Mouse (Mus musculus) liver, embryonic 14.5 days (tissue): Measurements from ENCODE around the gene Cdca7l. TPM values are rescaled to one million over a fixed set of nuclear protein-coding genes. Genes with fewer than 3 reads are reported as not detected.

Experiments
- ATAC-seq: fragments of 200-750 bp; cut with Nextera tagmentation; 2 replicates; pipeline ENCODE4 v1.8.0; 2017; ENCODE audit warnings: moderate number of reproducible peaks, mild to moderate bottlenecking, moderate library complexity; ENCODE audit not compliant: insufficient read depth
- DNase-seq, 3 experiments: peaks; one replicate each; pipeline ENCODE4 v3.0.0-alpha.2; 2012 to 2013; ENCODE audit warnings: low read depth in 3 of 3, low spot score in 3 of 3
- H3K27ac ChIP-seq: fragments of 300-500 bp; sonication (generic); 2 replicates; pipeline ENCODE4 v1.5.1; 2014; ENCODE audit warnings: moderate library complexity, mild to moderate bottlenecking, control low read depth, inconsistent platforms
- H3K27me3 ChIP-seq: fragments of 300-500 bp; sonication (generic); 2 replicates; pipeline ENCODE4 v1.6.1; 2014; ENCODE audit warnings: mild to moderate bottlenecking, low read length, moderate library complexity; ENCODE audit not compliant: control insufficient read depth, insufficient read depth
- H3K36me3 ChIP-seq: fragments of 300-500 bp; sonication (generic); replicated peaks from 2 replicates; pipeline ENCODE4 v1.6.1; 2014; ENCODE audit warnings: low read depth; ENCODE audit not compliant: control insufficient read depth, insufficient read depth
- H3K4me1 ChIP-seq, 2 experiments: fragments of 200-500 bp in 1 of 2; fragments of 300-500 bp in 1 of 2; sonication (generic) in 1 of 2; replicated peaks; 2 replicates each; pipeline ENCODE4 v1.6.1; 2012 to 2014; ENCODE audit warnings: antibody characterized with exemption in 1 of 2, inconsistent platforms in 1 of 2, low read length in 1 of 2; ENCODE audit not compliant: control insufficient read depth in 2 of 2, insufficient read depth in 2 of 2
- H3K4me2 ChIP-seq: fragments of 300-500 bp; sonication (generic); 2 replicates; pipeline ENCODE4 v1.6.1; 2014; ENCODE audit warnings: low read depth, mild to moderate bottlenecking, control low read depth, moderate library complexity
- H3K4me3 ChIP-seq, 2 experiments: fragments of 200-500 bp in 1 of 2; fragments of 300-500 bp in 1 of 2; sonication (generic) in 1 of 2; 2 replicates each; pipeline ENCODE4 v1.5.1; 2012 to 2014; ENCODE audit warnings: low read depth in 2 of 2, low read length in 2 of 2, mild to moderate bottlenecking in 2 of 2, control low read depth in 1 of 2, inconsistent platforms in 1 of 2, moderate library complexity in 1 of 2; ENCODE audit not compliant: insufficient read depth in 1 of 2
- H3K9ac ChIP-seq: fragments of 300-500 bp; sonication (generic); replicated peaks from 2 replicates; pipeline ENCODE4 v1.6.1; 2014; ENCODE audit warnings: mild to moderate bottlenecking, control low read depth, moderate library complexity
- H3K9me3 ChIP-seq: fragments of 300-500 bp; sonication (generic); 2 replicates; pipeline ENCODE4 v1.6.1; 2016; ENCODE audit warnings: low read length, mixed read lengths; ENCODE audit not compliant: control insufficient read depth
- CTCF ChIP-seq: IDR thresholded peaks from 2 replicates; pipeline ENCODE4 v1.5.1; 2016; ENCODE audit warnings: antibody characterized with exemption, low read depth, control low read depth
- EP300 ChIP-seq: IDR thresholded peaks from 2 replicates; pipeline ENCODE4 v1.6.1; 2016; ENCODE audit warnings: antibody characterized with exemption, low read depth
- WGBS: fragments of 180-500 bp; shearing (Covaris S2); extraction: QIAGEN DNeasy Blood & Tissue Kit; methylation state at CpG from one replicate; pipeline ENCODE4 v1.1.7; 2014; ENCODE audit not compliant: insufficient replicate concordance; 5-methylcytosine and 5-hydroxymethylcytosine counted together
- polyA plus RNA-seq, 2 experiments: library from polyadenylated mRNA; depleted of rRNA in 1 of 2; stranded (reverse) in 1 of 2; unstranded in 1 of 2; fragments of >200 nt; fragmentation: Nextera tagmentation in 1 of 2; extraction: Ambion mirVana in 1 of 2; gene quantifications; 2 replicates each; pipeline versions ENCODE4 v1.2.1 to v1.2.3; 2012 to 2014

Cdca7l gene
- polyA plus RNA-seq, 2 experiments: 11.0 to 15.9 TPM

DNA sequence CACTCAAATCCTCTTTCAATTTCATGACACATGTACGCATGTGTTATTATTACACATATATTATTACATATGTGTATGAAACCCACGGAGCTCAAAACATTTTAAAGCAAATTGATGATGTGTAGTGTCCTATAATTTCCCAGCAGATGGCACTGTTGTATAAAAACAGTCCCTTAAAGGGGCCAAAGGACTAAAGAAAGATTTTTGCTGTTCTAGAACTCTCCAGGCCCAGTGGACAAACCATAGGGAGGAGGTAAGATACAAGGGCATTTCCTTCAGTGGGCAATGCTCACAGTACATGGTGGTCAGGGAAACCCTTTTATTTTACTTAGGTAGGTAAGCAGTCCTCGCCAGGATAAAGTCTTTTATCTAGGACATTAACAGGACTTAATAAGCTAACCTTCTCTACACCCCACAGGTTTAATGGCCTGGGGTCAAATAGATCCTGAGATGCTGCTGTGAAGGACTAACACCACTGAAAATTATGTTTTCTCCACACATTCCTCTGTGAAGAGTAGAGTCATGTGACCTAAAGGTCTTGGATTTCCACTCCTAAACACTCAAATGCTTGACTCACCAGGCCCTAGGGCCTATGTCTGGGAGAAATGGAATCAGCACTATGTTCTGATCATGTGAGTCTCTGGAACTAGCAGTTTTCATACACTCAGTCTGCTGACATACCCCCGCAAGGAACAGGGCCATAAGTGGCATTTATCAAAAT, 16.2 kb downstream of the Cdca7l start:
- Histone ChIP-seq H3K27ac (no peak overlapping the region), H3K9ac (no peak overlapping the region), H3K4me2 (no peak overlapping the region), H3K27me3 (no peaks in the 10 kb centered on the region), H3K4me1 (no peaks in the 10 kb centered on the region), H3K36me3 (no peaks in the 10 kb centered on the region), H3K4me3 (no peak overlapping the region), H3K9me3 (no peaks in the 10 kb centered on the region)
- 41% methylated on average over 4 of the region's 4 CpGs for WGBS
- peak; percentile 43; the same call in 1 of the 2 replicates for TF ChIP-seq CTCF
- no peak for TF ChIP-seq EP300
- ATAC-seq: no peak
- DNase-seq: no peak

DNA sequence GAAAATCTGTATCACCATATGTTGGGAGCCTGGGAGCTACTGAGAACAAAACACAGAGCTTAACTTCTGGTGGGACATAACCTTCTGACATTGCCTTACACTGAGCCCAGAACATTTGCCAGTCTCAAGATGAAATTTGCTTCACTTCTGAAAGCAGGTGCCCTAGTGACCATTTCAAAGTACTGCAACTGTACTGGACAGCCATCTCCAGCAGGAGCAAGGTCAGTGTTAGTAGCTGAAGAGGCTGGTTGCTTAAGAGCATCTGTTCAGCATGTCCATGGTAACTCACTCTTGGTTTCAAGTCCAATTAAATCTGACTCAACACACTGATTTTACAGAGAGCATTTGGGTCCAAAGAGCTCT, 16.8 kb downstream of the Cdca7l start:
- ATAC-seq: no peak
- no peak for DNase-seq
- Histone ChIP-seq H3K36me3 (no peaks in the 10 kb centered on the region), H3K4me3 (no peak overlapping the region), H3K4me2 (no peak overlapping the region), H3K9ac (no peak overlapping the region), H3K4me1 (no peaks in the 10 kb centered on the region), H3K27me3 (no peaks in the 10 kb centered on the region), H3K27ac (no peak overlapping the region), H3K9me3 (no peaks in the 10 kb centered on the region)
- peak; percentile 40; the same call in 1 of the 2 replicates for TF ChIP-seq CTCF
- no peak for TF ChIP-seq EP300

GRCm38 (mm10) chr12:117821394-117821793, 17.3 kb downstream of the Cdca7l start:
- no peak for DNase-seq
- Histone ChIP-seq H3K36me3 (no peaks in the 10 kb centered on the region), H3K4me1 (no peaks in the 10 kb centered on the region), H3K27me3 (no peaks in the 10 kb centered on the region), H3K4me2 (no peak overlapping the region), H3K4me3 (no peak overlapping the region), H3K9ac (no peak overlapping the region), H3K27ac (no peak overlapping the region), H3K9me3 (no peaks in the 10 kb centered on the region)
- no peak for ATAC-seq
- WGBS: 13% methylated on average over 1 of the region's 1 CpGs
- TF ChIP-seq EP300: no peak
- no peak for TF ChIP-seq CTCF

GRCm38 (mm10) chr12:117828350-117828749, 24.3 kb downstream of the Cdca7l start:
- DNase-seq (no peak), ATAC-seq (no peak)
- no peak overlapping the region for H3K9ac ChIP-seq
- H3K4me1 ChIP-seq: no peaks in the 10 kb centered on the region
- no peaks in the 10 kb centered on the region for H3K27me3 ChIP-seq
- 44% methylated on average over 3 of the region's 3 CpGs for WGBS
- H3K9me3 ChIP-seq: no peaks in the 10 kb centered on the region
- H3K36me3 ChIP-seq: no peaks in the 10 kb centered on the region
- H3K4me3 ChIP-seq: no peak overlapping the region
- TF ChIP-seq CTCF (no peak), EP300 (no peak)
- H3K27ac ChIP-seq: no peak overlapping the region
- no peak overlapping the region for H3K4me2 ChIP-seq

DNA sequence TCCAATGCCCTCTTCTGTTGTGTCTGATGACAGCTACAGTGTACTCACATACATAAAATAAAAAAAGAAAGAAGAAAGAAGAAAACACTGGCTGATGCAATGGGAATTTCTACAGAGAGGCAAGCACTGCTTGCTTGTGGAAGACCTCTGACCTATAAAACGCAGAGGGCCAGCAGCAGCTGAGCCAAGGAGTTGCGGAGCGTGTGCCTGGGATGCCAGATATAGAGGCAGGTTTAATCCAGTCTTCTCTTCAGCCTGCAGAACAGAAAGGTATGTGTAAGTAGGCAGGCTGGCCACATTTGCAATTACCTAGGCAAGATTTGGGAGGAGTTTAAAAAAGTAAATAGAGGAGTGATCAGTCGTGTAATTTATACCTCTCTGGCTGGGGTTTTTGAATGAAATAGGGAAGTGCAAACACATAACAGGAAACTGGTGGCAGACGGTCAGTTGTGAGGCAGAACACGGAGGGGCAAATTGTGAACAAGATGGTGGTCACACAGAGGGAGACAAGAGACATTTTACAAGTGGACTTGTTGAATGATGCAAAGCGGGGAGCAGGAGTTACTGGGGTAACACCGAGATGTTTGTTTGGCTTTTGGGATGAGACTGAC, 27.4 kb downstream of the Cdca7l start:
- H3K9ac ChIP-seq: no peak overlapping the region
- H3K36me3 ChIP-seq: no peaks in the 10 kb centered on the region
- no peak for DNase-seq
- H3K9me3 ChIP-seq: no peaks in the 10 kb centered on the region
- TF ChIP-seq CTCF (no peak), EP300 (no peak)
- ATAC-seq: no peak
- H3K27me3 ChIP-seq: no peaks in the 10 kb centered on the region
- no peak overlapping the region for H3K27ac ChIP-seq
- no peaks in the 10 kb centered on the region for H3K4me1 ChIP-seq
- H3K4me3 ChIP-seq: no peak overlapping the region
- 43% methylated on average over 8 of the region's 8 CpGs for WGBS
- no peak overlapping the region for H3K4me2 ChIP-seq
